Mouse (Mus musculus): ENCODE data around the gene Ccp110. TPM values are rescaled to one million over a fixed set of nuclear protein-coding genes. Genes with fewer than 3 reads are reported as not detected.

Ccp110 gene
- 22.5 and 30.7 TPM in 2 replicates for total RNA-seq (2017)

GRCm38 (mm10) chr7:118712228-118713173 lies at the start of gene Ccp110:
Ccp110 (plus strand) TSS chr7:118712552.
- ATAC-seq (replicated peaks in 1 of 2; ENCODE audit: insufficient read depth in 1 of 2, low FRiP score in 2 of 2, low TSS enrichment in 1 of 2, low read depth in 1 of 2, poor library complexity in 2 of 2, severe bottlenecking in 2 of 2), result peak; percentile 100

- ATAC-seq (replicated peaks in 1 of 2; ENCODE audit: insufficient read depth in 1 of 2, low FRiP score in 2 of 2, low TSS enrichment in 1 of 2, low read depth in 1 of 2, poor library complexity in 2 of 2, severe bottlenecking in 2 of 2), result no peak
These were observed 44.6 kb upstream of the Ccp110 start for GRCm38 (mm10) chr7:118667773-118668172.

GRCm38 (mm10) chr7:118670142-118670541 lies 42.2 kb upstream of the Ccp110 start:
- ATAC-seq (replicated peaks in 1 of 2; ENCODE audit: insufficient read depth in 1 of 2, low FRiP score in 2 of 2, low TSS enrichment in 1 of 2, low read depth in 1 of 2, poor library complexity in 2 of 2, severe bottlenecking in 2 of 2), result no peak

- ATAC-seq (replicated peaks in 1 of 2; ENCODE audit: insufficient read depth in 1 of 2, low FRiP score in 2 of 2, low TSS enrichment in 1 of 2, low read depth in 1 of 2, poor library complexity in 2 of 2, severe bottlenecking in 2 of 2), result no peak
These were observed 35.5 kb upstream of the Ccp110 start for GRCm38 (mm10) chr7:118676826-118677225.

- peak; percentile 60 to 76 for ATAC-seq (replicated peaks in 1 of 2; ENCODE audit: insufficient read depth in 1 of 2, low FRiP score in 2 of 2, low TSS enrichment in 1 of 2, low read depth in 1 of 2, poor library complexity in 2 of 2, severe bottlenecking in 2 of 2)
These were observed 24.2 kb upstream of the Ccp110 start for GRCm38 (mm10) chr7:118688199-118688598.

GRCm38 (mm10) chr7:118689088-118689487 lies 23.3 kb upstream of the Ccp110 start:
- no peak for ATAC-seq (replicated peaks in 1 of 2; ENCODE audit: insufficient read depth in 1 of 2, low FRiP score in 2 of 2, low TSS enrichment in 1 of 2, low read depth in 1 of 2, poor library complexity in 2 of 2, severe bottlenecking in 2 of 2)

GRCm38 (mm10) chr7:118691287-118691686 lies 21.1 kb upstream of the Ccp110 start:
- no peak for ATAC-seq (replicated peaks in 1 of 2; ENCODE audit: insufficient read depth in 1 of 2, low FRiP score in 2 of 2, low TSS enrichment in 1 of 2, low read depth in 1 of 2, poor library complexity in 2 of 2, severe bottlenecking in 2 of 2)

- ATAC-seq (replicated peaks in 1 of 2; ENCODE audit: insufficient read depth in 1 of 2, low FRiP score in 2 of 2, low TSS enrichment in 1 of 2, low read depth in 1 of 2, poor library complexity in 2 of 2, severe bottlenecking in 2 of 2), result no peak
These were observed 16.2 kb upstream of the Ccp110 start for GRCm38 (mm10) chr7:118696146-118696545.

- no peak for ATAC-seq (replicated peaks in 1 of 2; ENCODE audit: insufficient read depth in 1 of 2, low FRiP score in 2 of 2, low TSS enrichment in 1 of 2, low read depth in 1 of 2, poor library complexity in 2 of 2, severe bottlenecking in 2 of 2)
These were observed 15.2 kb upstream of the Ccp110 start for GRCm38 (mm10) chr7:118697168-118697567.

- no peak for ATAC-seq (replicated peaks in 1 of 2; ENCODE audit: insufficient read depth in 1 of 2, low FRiP score in 2 of 2, low TSS enrichment in 1 of 2, low read depth in 1 of 2, poor library complexity in 2 of 2, severe bottlenecking in 2 of 2)
These were observed 13.5 kb upstream of the Ccp110 start for GRCm38 (mm10) chr7:118698882-118699281.

GRCm38 (mm10) chr7:118703144-118703561 lies 9.2 kb upstream of the Ccp110 start:
- ATAC-seq (replicated peaks in 1 of 2; ENCODE audit: insufficient read depth in 1 of 2, low FRiP score in 2 of 2, low TSS enrichment in 1 of 2, low read depth in 1 of 2, poor library complexity in 2 of 2, severe bottlenecking in 2 of 2), result peak in 1 of 2 experiments; percentile 46; a peak in 1 of 4 replicates

- ATAC-seq (replicated peaks in 1 of 2; ENCODE audit: insufficient read depth in 1 of 2, low FRiP score in 2 of 2, low TSS enrichment in 1 of 2, low read depth in 1 of 2, poor library complexity in 2 of 2, severe bottlenecking in 2 of 2), result no peak
These were observed 8.1 kb upstream of the Ccp110 start for GRCm38 (mm10) chr7:118704001-118704850.

GRCm38 (mm10) chr7:118705101-118705961 lies 7.0 kb upstream of the Ccp110 start, which contains the start of gene Gde1:
Gde1 (minus strand) TSS chr7:118705778.
- ATAC-seq (replicated peaks in 1 of 2; ENCODE audit: insufficient read depth in 1 of 2, low FRiP score in 2 of 2, low TSS enrichment in 1 of 2, low read depth in 1 of 2, poor library complexity in 2 of 2, severe bottlenecking in 2 of 2), result peak; percentile 92 to 94

GRCm38 (mm10) chr7:118706051-118706450 lies 6.3 kb upstream of the Ccp110 start:
- ATAC-seq (replicated peaks in 1 of 2; ENCODE audit: insufficient read depth in 1 of 2, low FRiP score in 2 of 2, low TSS enrichment in 1 of 2, low read depth in 1 of 2, poor library complexity in 2 of 2, severe bottlenecking in 2 of 2), result no peak

GRCm38 (mm10) chr7:118706488-118706887 lies 5.9 kb upstream of the Ccp110 start:
- no peak for ATAC-seq (replicated peaks in 1 of 2; ENCODE audit: insufficient read depth in 1 of 2, low FRiP score in 2 of 2, low TSS enrichment in 1 of 2, low read depth in 1 of 2, poor library complexity in 2 of 2, severe bottlenecking in 2 of 2)

- ATAC-seq (replicated peaks in 1 of 2; ENCODE audit: insufficient read depth in 1 of 2, low FRiP score in 2 of 2, low TSS enrichment in 1 of 2, low read depth in 1 of 2, poor library complexity in 2 of 2, severe bottlenecking in 2 of 2), result no peak
These were observed 5.1 kb upstream of the Ccp110 start for GRCm38 (mm10) chr7:118707216-118707615.

- ATAC-seq (replicated peaks in 1 of 2; ENCODE audit: insufficient read depth in 1 of 2, low FRiP score in 2 of 2, low TSS enrichment in 1 of 2, low read depth in 1 of 2, poor library complexity in 2 of 2, severe bottlenecking in 2 of 2), result no peak
These were observed 4.3 kb upstream of the Ccp110 start for GRCm38 (mm10) chr7:118708002-118708401.
